Mouse (Mus musculus): Measurements from ENCODE around the gene Htt.

- no peak for TF ChIP-seq CTCF (IDR thresholded peaks at IDR 0.05; ENCODE audit: insufficient read depth, low read depth, low read length)
- no peak for TF ChIP-seq POLR2A (IDR thresholded peaks at IDR 0.05; ENCODE audit: insufficient read depth, low read depth, low read length)
Observed at GRCm38 (mm10) chr5:34758762-34759161, 2.8 kb upstream of the Htt start.

Measured in olfactory bulb, adult 2 months (tissue).